Mouse (Mus musculus) E14TG2a.4 (cell line): Measurements from ENCODE around the gene 2810408A11Rik.

Source experiments
- CTCF ChIP-seq: conservative IDR thresholded peaks from 2 replicates; pipeline ENCODE4 v1.5.1; 2014; ENCODE audit warnings: low read length
- POU5F1 ChIP-seq: IDR thresholded peaks from 2 replicates; pipeline ENCODE4 v1.6.1; 2014; ENCODE audit warnings: low read length, borderline replicate concordance

DNA sequence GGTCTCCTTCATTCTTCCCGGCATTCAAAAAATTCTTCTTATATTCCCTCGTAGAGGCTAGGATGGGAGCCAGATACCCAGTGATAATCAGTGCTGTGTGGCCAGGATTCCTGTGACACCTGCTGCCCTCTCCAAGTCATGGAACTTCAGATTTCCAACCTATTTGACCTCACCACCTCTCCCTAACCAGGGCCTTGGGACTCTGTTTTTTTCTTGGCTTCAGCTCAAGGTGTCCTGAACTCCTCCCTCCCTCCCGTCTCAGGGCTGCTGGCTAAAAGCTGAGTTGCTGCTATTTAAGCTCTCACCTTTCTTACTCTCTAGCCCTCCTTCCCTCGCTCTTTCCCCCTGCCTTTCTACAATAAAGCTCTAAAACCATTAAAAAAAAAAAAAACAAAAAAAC lies 917 bp downstream of the 2810408A11Rik start:
- TF ChIP-seq CTCF (no peak), POU5F1 (no peak)
